Mouse (Mus musculus) thymus, postnatal 4 days (tissue): Measurements from ENCODE around the gene St6galnac1.
"Not testable (repeated sequence)": the region's sequence is repeated elsewhere in the genome, so short reads cannot be mapped to it uniquely, and the experiment has no call there.

Experiments used
- DNase-seq: peaks from one replicate; pipeline ENCODE4 v3.0.0; 2021

St6galnac1 gene

DNA sequence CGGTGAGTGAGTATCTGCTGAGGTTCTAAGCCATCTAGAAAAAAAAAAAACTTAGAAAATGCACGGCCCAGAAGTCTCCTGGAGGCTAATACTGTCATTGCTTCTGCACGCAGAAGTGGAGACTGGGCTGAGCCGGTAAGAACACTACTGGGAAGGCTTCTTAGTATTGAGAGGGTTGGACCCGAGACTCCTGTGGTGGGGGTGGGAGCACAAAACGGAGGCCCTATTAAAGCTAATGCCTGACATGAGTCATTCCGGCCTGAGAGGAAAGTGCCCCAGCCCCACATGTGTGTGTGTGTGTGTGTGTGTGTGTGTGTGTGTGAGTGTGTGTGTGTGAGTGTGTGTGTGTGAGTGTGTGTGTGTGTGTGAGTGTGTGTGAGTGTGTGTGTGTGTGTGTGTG is 31.8 kb upstream of the St6galnac1 start:
- no peak for DNase-seq

DNA sequence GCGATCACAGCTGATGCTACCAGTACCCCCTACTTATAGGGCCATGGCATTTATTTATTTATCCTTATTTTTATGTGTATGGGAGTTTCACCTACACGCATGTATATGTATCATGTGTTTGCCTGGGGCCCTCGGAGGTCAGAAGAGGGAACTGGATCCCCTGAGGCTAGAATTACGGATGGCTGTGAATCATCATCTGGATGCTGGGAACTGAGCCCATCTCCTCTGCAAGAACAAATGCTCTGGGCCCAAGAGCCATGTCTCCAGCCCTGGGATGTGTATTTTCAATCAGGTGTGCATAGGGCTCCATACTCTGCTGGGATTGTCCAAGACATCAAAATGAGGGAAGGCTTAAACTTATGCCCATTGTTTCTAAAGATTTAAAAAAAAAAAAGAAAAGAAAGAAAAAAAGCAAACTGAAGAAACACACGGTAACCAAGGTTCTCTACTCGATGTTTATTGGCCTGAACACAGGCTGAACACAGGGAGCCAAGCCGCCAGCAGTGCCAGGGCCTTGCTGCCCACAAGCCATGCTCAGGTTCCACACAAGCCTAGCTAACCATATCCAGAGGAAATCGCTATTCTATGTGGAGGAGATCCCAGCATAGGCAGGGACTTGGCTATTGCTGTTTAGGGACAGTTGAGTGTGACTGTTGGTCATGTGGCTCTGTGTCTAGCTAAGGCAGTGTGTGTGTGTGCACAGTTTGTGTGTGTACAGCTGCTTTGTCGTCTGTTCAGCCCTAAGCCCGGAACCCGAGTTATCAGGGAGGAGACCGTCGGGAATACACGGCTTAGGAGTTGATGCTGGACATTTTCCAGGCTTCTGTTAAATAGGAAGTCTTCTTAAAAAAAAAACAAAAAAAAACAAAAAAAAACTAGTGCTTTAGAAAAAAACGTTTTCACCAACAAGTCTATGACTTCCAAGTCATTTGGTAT is 31.1 kb upstream of the St6galnac1 start:
- no peak for DNase-seq

DNA sequence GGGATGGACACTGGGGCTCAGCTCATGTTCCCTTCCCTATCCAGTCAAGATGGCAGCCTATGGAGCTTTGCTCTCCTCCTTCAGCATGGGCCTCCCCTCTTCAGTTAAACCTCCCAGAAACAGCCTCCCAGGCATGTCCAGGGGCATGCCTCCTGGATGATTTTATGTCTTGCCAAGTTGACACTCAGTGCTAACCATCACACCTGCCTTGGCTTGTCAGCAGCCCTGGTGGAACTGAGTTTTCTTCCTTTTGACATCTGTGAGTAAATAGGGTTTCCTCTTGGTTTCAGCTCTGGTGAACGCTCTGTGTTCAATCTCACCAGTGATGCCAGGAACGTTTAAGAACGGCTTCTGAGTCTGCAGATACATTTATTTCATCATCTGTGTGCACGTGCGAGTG is 27.4 kb upstream of the St6galnac1 start:
- DNase-seq: no peak

DNA sequence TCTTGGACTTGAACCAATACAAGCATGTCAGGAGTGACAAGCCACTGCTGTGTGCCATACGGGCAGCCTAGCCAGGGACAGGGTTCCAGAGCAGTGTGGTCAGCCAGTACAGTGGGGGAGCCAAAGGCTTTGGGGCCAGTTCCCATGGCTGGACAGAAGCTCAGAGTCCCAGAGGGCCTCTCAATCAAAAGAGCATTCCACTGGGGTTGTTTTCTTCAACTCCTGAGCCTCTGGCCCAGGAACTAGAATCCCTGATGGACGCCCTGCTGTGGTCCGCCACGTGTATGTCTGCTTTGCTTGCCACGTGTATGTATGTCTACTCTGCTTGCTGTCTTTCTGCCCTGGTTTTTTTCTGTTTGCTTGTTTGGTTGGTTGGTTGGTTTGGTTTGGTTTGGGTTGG is 25.8 kb upstream of the St6galnac1 start:
- no peak for DNase-seq

DNA sequence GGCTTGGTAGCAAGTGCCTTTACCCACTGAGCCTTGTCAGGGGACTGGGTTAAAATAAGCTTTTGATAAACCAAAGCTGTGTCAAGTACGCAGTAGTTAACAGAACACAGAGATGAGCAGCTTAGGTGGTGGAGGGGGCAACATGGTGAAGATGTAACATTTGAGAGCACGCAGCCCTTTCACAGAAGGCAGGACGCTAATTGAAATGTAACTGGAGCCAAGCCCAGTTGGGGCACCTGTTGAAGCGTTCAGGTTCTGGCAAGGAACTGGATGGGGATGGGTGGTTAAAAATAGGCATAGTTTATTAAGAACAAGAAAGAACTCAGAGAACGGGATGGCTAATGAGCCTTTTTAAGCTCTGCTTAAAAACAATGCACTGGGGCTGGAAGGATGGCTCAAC is 24.1 kb upstream of the St6galnac1 start:
- DNase-seq: no peak

- no peak for DNase-seq
These were observed 8.9 kb upstream of the St6galnac1 start for GRCm38 (mm10) chr11:116784221-116784620.

- peak; percentile 82 for DNase-seq
These were observed 7.4 kb upstream of the St6galnac1 start for GRCm38 (mm10) chr11:116782737-116783145.

DNA sequence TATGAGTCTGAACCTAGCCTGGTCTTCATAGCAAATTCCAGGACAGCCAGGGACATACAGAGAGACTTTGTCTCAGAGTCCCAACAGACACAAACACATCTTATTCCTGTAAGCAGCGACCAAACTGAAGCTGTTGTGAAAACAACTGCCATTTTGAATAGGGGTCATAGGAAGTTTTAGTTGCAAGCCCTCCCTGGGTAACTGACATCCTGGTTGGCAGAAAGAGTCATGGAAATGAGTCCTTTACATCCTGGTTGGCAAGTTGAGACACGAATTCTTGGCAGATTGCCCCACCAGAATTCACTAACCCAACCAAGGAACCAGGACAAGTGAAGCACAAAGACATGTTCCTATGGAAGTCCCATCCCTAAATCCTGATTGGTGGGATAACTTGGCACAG is 2.1 kb downstream of the St6galnac1 start:
- DNase-seq: no peak

DNA sequence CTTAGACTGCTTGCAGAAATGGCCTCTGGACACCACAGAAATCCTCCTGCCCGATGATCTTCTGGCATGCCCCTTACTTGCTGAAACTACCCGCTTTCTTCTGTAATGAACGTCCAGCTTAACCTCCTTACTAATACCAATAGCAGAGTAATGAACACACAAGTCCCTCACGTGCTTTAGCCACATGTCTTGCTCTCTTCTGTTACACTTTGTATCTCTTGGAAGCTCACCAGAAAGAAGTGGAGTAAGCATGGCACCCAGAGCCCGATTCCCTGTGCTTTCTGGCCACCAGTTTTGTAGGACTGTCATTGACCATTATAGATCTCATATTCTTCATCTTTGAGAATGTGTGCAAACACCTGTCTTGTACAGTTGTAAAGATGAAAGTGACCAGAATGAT is 5.4 kb downstream of the St6galnac1 start:
- DNase-seq: no peak

GRCm38 (mm10) chr11:116764946-116765345 is 10.4 kb downstream of the St6galnac1 start:
- no peak for DNase-seq

DNA sequence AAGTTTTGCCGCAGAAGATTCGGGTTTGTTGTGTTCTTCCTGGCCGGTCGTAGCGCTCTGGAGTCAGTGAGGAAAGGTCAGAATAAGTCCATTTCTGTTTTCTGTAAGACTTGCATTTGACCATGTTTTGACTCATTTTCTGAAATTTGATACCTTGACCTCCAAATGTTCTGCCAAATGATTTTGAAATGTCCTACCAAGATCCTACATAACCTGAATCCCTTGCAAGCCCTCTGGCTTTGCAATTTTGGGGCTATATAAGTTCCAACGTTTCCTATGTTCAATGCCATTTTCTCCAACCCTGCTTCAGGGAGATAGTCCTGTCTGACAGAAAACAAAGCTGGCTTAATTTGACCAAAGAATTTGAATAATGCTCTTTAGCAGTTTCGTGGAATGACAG is 11.0 kb downstream of the St6galnac1 start:
- no peak for DNase-seq

DNA sequence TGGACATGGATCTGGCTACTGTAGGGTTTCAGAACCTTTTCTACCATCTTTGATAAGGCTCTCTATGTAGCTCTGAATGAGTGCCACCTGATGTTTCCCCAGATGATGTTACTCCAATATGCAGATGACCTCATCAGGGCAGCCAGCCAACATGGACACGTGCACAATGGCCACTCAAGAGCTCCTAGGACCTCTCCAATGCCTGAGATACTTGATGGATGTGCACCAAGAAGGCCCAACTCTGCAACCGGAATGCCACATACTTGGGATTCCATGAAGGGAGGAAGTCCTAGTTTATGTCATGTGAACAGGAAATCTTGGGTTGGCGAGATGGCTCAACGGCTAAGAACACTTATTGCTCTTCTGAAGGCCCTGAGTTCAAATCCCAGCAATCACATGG is 20.1 kb downstream of the St6galnac1 start:
- DNase-seq: no peak

GRCm38 (mm10) chr11:116753674-116754470 is 21.4 kb downstream of the St6galnac1 start:
- no peak for DNase-seq

GRCm38 (mm10) chr11:116749733-116750132 is 25.6 kb downstream of the St6galnac1 start:
- DNase-seq: no peak

DNA sequence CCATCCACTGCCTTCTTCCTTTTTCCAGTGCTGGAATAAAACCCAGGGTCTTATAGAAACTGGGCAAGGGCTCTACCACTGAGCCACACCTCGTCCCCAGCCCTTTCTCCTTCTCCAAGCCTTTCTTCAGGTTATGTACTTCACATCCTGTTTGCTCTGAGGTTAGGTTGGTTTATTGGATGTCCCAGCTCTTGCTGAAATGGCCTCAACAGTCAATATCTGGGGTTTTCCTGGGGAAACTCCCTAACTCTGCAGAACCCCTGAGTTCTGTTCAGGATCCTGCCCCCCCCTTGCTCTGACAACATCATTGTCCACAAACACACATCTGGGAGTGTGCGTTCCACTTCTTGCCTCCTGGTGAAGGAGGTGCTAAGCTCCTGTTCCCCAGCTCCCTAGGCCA is 26.6 kb downstream of the St6galnac1 start:
- DNase-seq: not testable (repeated sequence)

- not testable (repeated sequence) for DNase-seq
These were observed 28.5 kb downstream of the St6galnac1 start for GRCm38 (mm10) chr11:116746822-116747221.

DNA sequence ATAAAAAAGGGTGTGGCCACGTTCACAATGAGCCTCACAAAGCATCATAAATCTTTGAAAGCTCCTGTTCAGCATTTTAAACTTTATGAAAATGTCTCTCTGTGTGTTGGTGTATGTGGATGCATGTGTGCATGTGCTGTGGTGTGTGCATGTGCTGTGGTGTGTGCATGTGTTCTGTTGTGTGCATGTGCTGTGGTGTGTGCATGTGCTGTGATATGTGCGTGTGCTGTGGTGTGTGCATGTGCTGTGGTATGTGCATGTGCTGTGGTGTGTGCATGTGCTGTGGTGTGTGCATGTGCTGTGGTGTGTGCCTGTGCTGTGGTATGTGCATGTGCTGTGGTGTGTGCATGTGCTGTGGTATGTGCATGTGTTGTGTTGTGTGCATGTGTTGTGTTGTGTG is 29.9 kb downstream of the St6galnac1 start:
- not testable (repeated sequence) for DNase-seq

DNA sequence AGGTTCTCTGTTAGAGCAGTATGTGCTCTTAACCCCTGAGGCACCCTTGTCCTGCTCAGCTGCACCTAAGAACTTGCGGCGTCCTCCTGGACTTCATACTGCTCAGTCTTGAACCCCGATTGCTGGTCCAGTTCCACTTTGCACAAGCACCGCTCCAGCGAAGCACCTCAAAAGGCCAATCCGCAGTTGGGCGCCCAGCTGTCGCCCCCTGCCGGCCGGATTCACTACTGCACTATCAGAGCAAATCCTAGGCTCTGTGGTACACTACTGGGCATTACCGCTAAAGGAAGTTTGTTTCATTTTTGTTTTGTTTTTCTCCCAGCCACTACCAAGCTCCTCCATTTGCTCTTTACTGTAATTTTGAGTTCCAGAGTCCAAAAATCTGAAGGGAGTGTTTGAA is 36.9 kb downstream of the St6galnac1 start:
- DNase-seq: peak; percentile 47

- no peak for DNase-seq
These were observed 42.8 kb downstream of the St6galnac1 start for GRCm38 (mm10) chr11:116732536-116732935.

DNA sequence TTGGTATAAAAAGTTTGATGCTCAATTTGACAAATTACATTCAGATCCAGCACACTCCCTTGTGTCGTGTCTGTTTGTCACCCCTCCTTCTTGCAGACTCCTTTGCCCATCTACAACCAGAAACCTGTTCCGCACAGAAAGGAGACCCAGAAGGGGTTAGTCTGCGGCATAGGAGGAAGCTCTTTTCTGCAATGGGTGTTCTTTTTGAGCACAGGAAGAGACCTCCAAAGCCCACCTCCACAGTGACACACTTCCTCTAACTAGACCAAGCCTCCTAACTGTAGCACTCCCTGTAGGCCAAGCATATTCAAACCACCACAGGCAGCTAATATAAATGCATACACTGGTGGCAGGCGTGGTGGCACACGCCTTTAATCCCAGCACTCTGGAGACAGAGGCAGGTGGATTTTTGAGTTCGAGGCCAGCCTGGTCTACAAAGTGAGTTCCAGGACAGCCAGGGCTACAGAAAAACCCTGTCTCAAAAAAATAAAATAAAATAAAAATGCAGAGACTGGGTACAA is 44.2 kb downstream of the St6galnac1 start:
- not testable (repeated sequence) for DNase-seq

DNA sequence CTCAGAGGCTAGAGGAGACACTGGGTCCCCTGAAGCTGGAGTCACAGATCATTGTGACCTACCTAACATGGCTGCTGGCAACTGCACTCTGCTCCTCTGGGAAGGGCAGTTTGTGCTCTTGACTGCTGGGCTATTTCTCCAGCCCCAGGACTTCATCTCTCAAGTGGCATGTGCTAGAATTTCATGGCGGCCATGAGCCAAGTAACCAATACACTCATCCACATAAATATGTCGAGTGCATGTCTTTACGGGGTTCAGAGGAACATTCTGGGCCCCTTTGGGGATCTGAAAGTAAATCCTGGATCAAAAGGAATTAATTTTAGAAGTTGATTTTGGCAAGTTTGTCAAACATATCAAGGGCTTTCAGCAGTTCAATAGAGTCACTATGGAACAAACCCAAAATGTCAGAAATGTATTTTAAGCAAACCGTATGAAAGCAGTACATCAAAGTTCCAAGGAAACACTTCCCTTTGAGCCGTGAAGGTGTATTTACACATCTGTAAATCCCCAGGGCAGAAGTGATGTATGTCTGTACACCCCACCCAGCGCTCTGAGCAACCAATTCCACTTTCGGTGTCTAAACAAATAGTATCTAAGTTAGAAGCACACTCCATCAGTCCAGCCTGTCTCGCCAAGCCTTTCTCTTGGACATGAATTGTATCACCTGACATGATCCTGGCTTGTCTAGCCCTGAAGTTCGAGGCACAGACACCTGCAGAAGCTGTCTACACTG is 45.9 kb downstream of the St6galnac1 start:
- DNase-seq: no peak

DNA sequence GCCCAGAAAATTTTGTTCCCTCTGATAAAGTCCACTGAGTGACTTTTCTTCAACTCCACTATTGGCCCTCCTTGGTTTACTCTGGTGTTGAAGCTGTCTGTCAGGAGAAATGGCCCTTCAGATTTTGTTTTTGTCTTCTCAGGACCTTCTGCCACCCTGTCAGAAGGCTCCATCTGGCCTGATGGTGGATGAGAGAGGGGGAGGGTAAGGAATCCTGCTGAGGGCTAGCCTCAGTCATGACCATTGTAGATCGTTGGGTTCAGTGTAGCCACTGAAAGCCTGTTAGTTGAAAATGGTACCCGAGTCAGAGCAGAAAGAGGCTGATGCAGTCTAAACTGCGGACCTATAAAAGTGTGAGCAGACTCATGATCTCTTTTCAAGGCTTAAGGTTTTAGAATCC is 49.2 kb downstream of the St6galnac1 start:
- no peak for DNase-seq
